Mouse (Mus musculus): ENCODE measurements around the gene Large2.

DNA sequence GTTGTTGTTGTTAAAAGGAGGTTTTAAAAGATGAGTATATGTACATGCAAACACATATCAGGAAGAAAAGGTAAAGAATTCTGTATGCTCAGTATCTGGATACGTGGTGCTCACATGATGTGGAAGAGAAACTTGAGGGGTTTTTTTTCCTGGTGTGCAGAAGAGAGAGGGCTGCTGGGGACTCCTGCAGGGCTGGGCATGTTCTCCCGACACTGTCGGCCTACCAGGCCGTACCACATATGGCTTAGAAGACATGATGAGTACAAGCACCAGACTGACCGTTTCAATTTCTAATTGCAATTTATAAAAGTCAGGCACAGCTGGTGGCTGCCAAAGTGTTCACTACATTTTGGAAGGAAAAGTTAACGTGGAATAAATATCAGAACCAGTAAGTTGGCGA lies 49.0 kb downstream of the Large2 start:
- TF ChIP-seq CTCF (IDR thresholded peaks at IDR 0.05; ENCODE audit: low read depth, low read length): no peak
- TF ChIP-seq POLR2A (IDR thresholded peaks at IDR 0.05; ENCODE audit: borderline replicate concordance, low read depth, low read length): no peak
